Mouse (Mus musculus): ENCODE data around the gene Cx3cr1. TPM values are rescaled to one million over a fixed set of nuclear protein-coding genes. Genes with fewer than 3 reads are reported as not detected.

The Cx3cr1 gene
- polyA plus RNA-seq, 1 experiment = not detected

- Histone ChIP-seq H3K4me1 (ENCODE audit: control insufficient read depth, insufficient read depth, low read length) (peaks cover 2% of the 10 kb centered on the region), H3K9me3 (replicated peaks; ENCODE audit: control insufficient read depth, insufficient read depth, low read length, poor library complexity, severe bottlenecking) (no peaks in the 10 kb centered on the region), H3K27ac (ENCODE audit: insufficient read depth, low read length) (peak overlapping the region; percentile 71), H3K4me3 (ENCODE audit: low read depth, low read length) (peak overlapping the region; percentile 21; the same call in 1 of the 2 replicates), H3K27me3 (ENCODE audit: control insufficient read depth, insufficient read depth, low read length, poor library complexity, severe bottlenecking) (no peaks in the 10 kb centered on the region), H3K36me3 (ENCODE audit: control insufficient read depth, insufficient read depth, low read length, poor library complexity, severe bottlenecking) (no peaks in the 10 kb centered on the region), H3K9ac (ENCODE audit: low read depth, poor library complexity, severe bottlenecking) (no peak overlapping the region)
- TF ChIP-seq POLR2A (IDR thresholded peaks at IDR 0.05; ENCODE audit: insufficient read depth, low read length) (no peak), EP300 (IDR thresholded peaks at IDR 0.05; ENCODE audit: insufficient read depth, low read depth, low read length) (no peak), CTCF (IDR thresholded peaks at IDR 0.05; ENCODE audit: low read depth, low read length) (no peak)
Measured at GRCm38 (mm10) chr9:120011533-120011932, 58.1 kb downstream of the Cx3cr1 start.

GRCm38 (mm10) chr9:120010781-120011511 is 58.7 kb downstream of the Cx3cr1 start:
- Histone ChIP-seq H3K27me3 (ENCODE audit: control insufficient read depth, insufficient read depth, low read length, poor library complexity, severe bottlenecking) (no peaks in the 10 kb centered on the region), H3K9me3 (replicated peaks; ENCODE audit: control insufficient read depth, insufficient read depth, low read length, poor library complexity, severe bottlenecking) (no peaks in the 10 kb centered on the region), H3K9ac (ENCODE audit: low read depth, poor library complexity, severe bottlenecking) (peak overlapping the region; percentile 33; the same call in 1 of the 2 replicates), H3K4me1 (ENCODE audit: control insufficient read depth, insufficient read depth, low read length) (peaks cover 2% of the 10 kb centered on the region), H3K4me3 (ENCODE audit: low read depth, low read length) (peak overlapping the region; percentile 68), H3K36me3 (ENCODE audit: control insufficient read depth, insufficient read depth, low read length, poor library complexity, severe bottlenecking) (no peaks in the 10 kb centered on the region), H3K27ac (ENCODE audit: insufficient read depth, low read length) (0 out of 2 replicates have a peak overlapping the region, but pooled peaks have one; percentile 15)
- TF ChIP-seq POLR2A (IDR thresholded peaks at IDR 0.05; ENCODE audit: insufficient read depth, low read length) (no peak), CTCF (IDR thresholded peaks at IDR 0.05; ENCODE audit: low read depth, low read length) (no peak), EP300 (IDR thresholded peaks at IDR 0.05; ENCODE audit: insufficient read depth, low read depth, low read length) (no peak)

GRCm38 (mm10) chr9:120009871-120010270 is 59.8 kb downstream of the Cx3cr1 start:
- Histone ChIP-seq H3K27me3 (ENCODE audit: control insufficient read depth, insufficient read depth, low read length, poor library complexity, severe bottlenecking) (no peaks in the 10 kb centered on the region), H3K27ac (ENCODE audit: insufficient read depth, low read length) (peak overlapping the region; percentile 30; the same call in 1 of the 2 replicates), H3K9ac (ENCODE audit: low read depth, poor library complexity, severe bottlenecking) (no peak overlapping the region), H3K36me3 (ENCODE audit: control insufficient read depth, insufficient read depth, low read length, poor library complexity, severe bottlenecking) (no peaks in the 10 kb centered on the region), H3K4me1 (ENCODE audit: control insufficient read depth, insufficient read depth, low read length) (peaks cover 4% of the 10 kb centered on the region), H3K9me3 (replicated peaks; ENCODE audit: control insufficient read depth, insufficient read depth, low read length, poor library complexity, severe bottlenecking) (no peaks in the 10 kb centered on the region), H3K4me3 (ENCODE audit: low read depth, low read length) (no peak overlapping the region)
- TF ChIP-seq POLR2A (IDR thresholded peaks at IDR 0.05; ENCODE audit: insufficient read depth, low read length) (no peak), CTCF (IDR thresholded peaks at IDR 0.05; ENCODE audit: low read depth, low read length) (no peak), EP300 (IDR thresholded peaks at IDR 0.05; ENCODE audit: insufficient read depth, low read depth, low read length) (no peak)

GRCm38 (mm10) chr9:120009226-120009841 is 60.3 kb downstream of the Cx3cr1 start:
- Histone ChIP-seq H3K9ac (ENCODE audit: low read depth, poor library complexity, severe bottlenecking) (no peak overlapping the region), H3K9me3 (replicated peaks; ENCODE audit: control insufficient read depth, insufficient read depth, low read length, poor library complexity, severe bottlenecking) (no peaks in the 10 kb centered on the region), H3K27ac (ENCODE audit: insufficient read depth, low read length) (no peak overlapping the region), H3K36me3 (ENCODE audit: control insufficient read depth, insufficient read depth, low read length, poor library complexity, severe bottlenecking) (no peaks in the 10 kb centered on the region), H3K27me3 (ENCODE audit: control insufficient read depth, insufficient read depth, low read length, poor library complexity, severe bottlenecking) (no peaks in the 10 kb centered on the region), H3K4me3 (ENCODE audit: low read depth, low read length) (no peak overlapping the region), H3K4me1 (ENCODE audit: control insufficient read depth, insufficient read depth, low read length) (peaks cover 4% of the 10 kb centered on the region)
- TF ChIP-seq POLR2A (IDR thresholded peaks at IDR 0.05; ENCODE audit: insufficient read depth, low read length) (no peak), CTCF (IDR thresholded peaks at IDR 0.05; ENCODE audit: low read depth, low read length) (no peak), EP300 (IDR thresholded peaks at IDR 0.05; ENCODE audit: insufficient read depth, low read depth, low read length) (no peak)

GRCm38 (mm10) chr9:120007833-120008232 is 61.8 kb downstream of the Cx3cr1 start:
- TF ChIP-seq EP300 (IDR thresholded peaks at IDR 0.05; ENCODE audit: insufficient read depth, low read depth, low read length) (no peak), CTCF (IDR thresholded peaks at IDR 0.05; ENCODE audit: low read depth, low read length) (no peak), POLR2A (IDR thresholded peaks at IDR 0.05; ENCODE audit: insufficient read depth, low read length) (no peak)
- H3K27me3 ChIP-seq (ENCODE audit: control insufficient read depth, insufficient read depth, low read length, poor library complexity, severe bottlenecking) = no peaks in the 10 kb centered on the region
- no peak overlapping the region for H3K27ac ChIP-seq (ENCODE audit: insufficient read depth, low read length)
- no peaks in the 10 kb centered on the region for H3K36me3 ChIP-seq (ENCODE audit: control insufficient read depth, insufficient read depth, low read length, poor library complexity, severe bottlenecking)
- no peak overlapping the region for H3K4me3 ChIP-seq (ENCODE audit: low read depth, low read length)
- H3K4me1 ChIP-seq (ENCODE audit: control insufficient read depth, insufficient read depth, low read length) = peaks cover 7% of the 10 kb centered on the region
- no peaks in the 10 kb centered on the region for H3K9me3 ChIP-seq (replicated peaks; ENCODE audit: control insufficient read depth, insufficient read depth, low read length, poor library complexity, severe bottlenecking)
- no peak overlapping the region for H3K9ac ChIP-seq (ENCODE audit: low read depth, poor library complexity, severe bottlenecking)

GRCm38 (mm10) chr9:120005936-120006335 is 63.7 kb downstream of the Cx3cr1 start:
- Histone ChIP-seq H3K9ac (ENCODE audit: low read depth, poor library complexity, severe bottlenecking) (no peak overlapping the region), H3K4me1 (ENCODE audit: control insufficient read depth, insufficient read depth, low read length) (peaks cover 5% of the 10 kb centered on the region)

More at GRCm38 (mm10) chr9:120005936-120006335, 63.7 kb downstream of the Cx3cr1 start:
- Histone ChIP-seq H3K9me3 (replicated peaks; ENCODE audit: control insufficient read depth, insufficient read depth, low read length, poor library complexity, severe bottlenecking) (no peaks in the 10 kb centered on the region), H3K27me3 (ENCODE audit: control insufficient read depth, insufficient read depth, low read length, poor library complexity, severe bottlenecking) (no peaks in the 10 kb centered on the region), H3K36me3 (ENCODE audit: control insufficient read depth, insufficient read depth, low read length, poor library complexity, severe bottlenecking) (no peaks in the 10 kb centered on the region), H3K27ac (ENCODE audit: insufficient read depth, low read length) (peak overlapping the region; percentile 94), H3K4me3 (ENCODE audit: low read depth, low read length) (no peak overlapping the region)
- TF ChIP-seq EP300 (IDR thresholded peaks at IDR 0.05; ENCODE audit: insufficient read depth, low read depth, low read length) = peak; percentile 75
- TF ChIP-seq CTCF (IDR thresholded peaks at IDR 0.05; ENCODE audit: low read depth, low read length) = no peak
